Mouse (Mus musculus) CD4-positive, CD25-positive, alpha-beta regulatory T cell, adult 9 weeks (primary cell): ENCODE results near the gene Gm21836. TPM values are rescaled to one million over a fixed set of nuclear protein-coding genes. Genes with fewer than 3 reads are reported as not detected.

Experiments
- polyA plus RNA-seq: library from polyadenylated mRNA; unstranded; fragments of 100-300 nt; shearing (Covaris generic); gene quantifications from one replicate; pipeline ENCODE4 v1.2.1, GENCODE M21; 2017

Gene Gm21836
- not detected for polyA plus RNA-seq

GRCm38 (mm10) chr9:124493693-124494092 is at the start of gene Gm21836:
Gene Gm21836 (minus strand): TSS chr9:124493793.

GRCm38 (mm10) chr9:124476096-124476902 is 17.3 kb downstream of the Gm21836 start, which contains the start of gene Ppp2r3d:
Gene Ppp2r3d (minus strand): TSS chr9:124476898.

Other genes starting within 250 kb of the Gm21836 start
- 29.6 TPM for gene 2010315B03Rik, start 181.1 kb downstream of the Gm21836 start, polyA plus RNA-seq
- 22.8 TPM for gene Ppp2r3d, start 16.9 kb downstream of the Gm21836 start, polyA plus RNA-seq